Mouse (Mus musculus): ENCODE data around the gene Zscan4f. TPM values are rescaled to one million over a fixed set of nuclear protein-coding genes. Genes with fewer than 3 reads are reported as not detected.
"Not testable (repeated sequence)": the region's sequence is repeated elsewhere in the genome, so short reads cannot be mapped to it uniquely, and the experiment has no call there.

The Zscan4f gene
- polyA plus RNA-seq (2015; fragmentation: Nextera tagmentation; extraction: Ambion mirVana) = not detected in 2 replicates

GRCm38 (mm10) chr7:11397615-11398014 is at the start of gene Zscan4f:
Gene Zscan4f (plus strand): TSS chr7:11397915.
- not testable (repeated sequence) for H3K27ac ChIP-seq; H3K4me2 ChIP-seq (replicated peaks); H3K4me3 ChIP-seq (replicated peaks); ATAC-seq; H3K4me1 ChIP-seq (replicated peaks); H3K27me3 ChIP-seq; H3K9ac ChIP-seq (replicated peaks); H3K36me3 ChIP-seq; H3K9me3 ChIP-seq
- 88% methylated on average over 3 of the region's 3 CpGs for WGBS

- not testable (repeated sequence) for H3K4me2 ChIP-seq (replicated peaks); H3K27me3 ChIP-seq; H3K36me3 ChIP-seq; H3K9me3 ChIP-seq; H3K27ac ChIP-seq; H3K4me3 ChIP-seq (replicated peaks); H3K4me1 ChIP-seq (replicated peaks); ATAC-seq; H3K9ac ChIP-seq (replicated peaks)
Measured at GRCm38 (mm10) chr7:11384641-11385040, 13.1 kb upstream of the Zscan4f start.

Small RNA genes lying within 50 kb of the gene (microRNA-seq; reads per million reads assigned to microRNA genes)
- gene Gm23087 = not detected

Other genes starting within 250 kb of the Zscan4f start
- not detected in 2 replicates for gene Zscan4d, start 231.8 kb upstream of the Zscan4f start, polyA plus RNA-seq (2015; fragmentation: Nextera tagmentation; extraction: Ambion mirVana)
- gene Zscan4e, start 87.2 kb upstream of the Zscan4f start, polyA plus RNA-seq (2015; fragmentation: Nextera tagmentation; extraction: Ambion mirVana) = not detected in 2 replicates
- gene Zscan4-ps2, start 116.4 kb downstream of the Zscan4f start, polyA plus RNA-seq (2015; fragmentation: Nextera tagmentation; extraction: Ambion mirVana) = not detected in 2 replicates
- not detected in 2 replicates for gene Zscan4-ps3, start 211.4 kb downstream of the Zscan4f start, polyA plus RNA-seq (2015; fragmentation: Nextera tagmentation; extraction: Ambion mirVana)